Mouse (Mus musculus) CH12.LX (cell line): ENCODE data around the gene Pigyl. TPM values are rescaled to one million over a fixed set of nuclear protein-coding genes. Genes with fewer than 3 reads are reported as not detected.

Experiments
- DNase-seq: peaks from one replicate; pipeline ENCODE4 v3.0.0-alpha.2; 2013; ENCODE audit errors: extremely low read depth
- H3K27ac ChIP-seq: 2 replicates; pipeline ENCODE4 v1.5.1; 2012; ENCODE audit warnings: low read depth, mild to moderate bottlenecking, control low read depth, moderate library complexity; ENCODE audit not compliant: insufficient read depth
- H3K27me3 ChIP-seq: replicated peaks from 2 replicates; pipeline ENCODE3; 2012; ENCODE audit warnings: inconsistent platforms
- H3K36me3 ChIP-seq, 2 experiments: replicated peaks in 1 of 2; 2 replicates each; pipeline versions ENCODE3 to v1.6.1; 2012; ENCODE audit warnings: inconsistent platforms in 1 of 2, low read length in 1 of 2, mild to moderate bottlenecking in 1 of 2, mixed read lengths in 1 of 2, moderate library complexity in 1 of 2; ENCODE audit not compliant: control insufficient read depth in 1 of 2, insufficient read depth in 1 of 2
- H3K4me1 ChIP-seq, 2 experiments: 2 replicates each; pipeline ENCODE4 v1.6.1; 2012; ENCODE audit warnings: inconsistent platforms in 1 of 2, moderate library complexity in 1 of 2; ENCODE audit not compliant: insufficient read depth in 2 of 2, control insufficient read depth in 1 of 2
- H3K4me2 ChIP-seq: 2 replicates; pipeline ENCODE4 v1.6.1; 2012; ENCODE audit warnings: low read depth, mild to moderate bottlenecking, control low read depth; ENCODE audit not compliant: poor library complexity, insufficient read depth, severe bottlenecking
- H3K4me3 ChIP-seq, 3 experiments: fragments of 150-350 bp in 1 of 3; sonication (generic) in 1 of 3; replicated peaks in 1 of 3; 2 replicates each; pipeline versions ENCODE3 to v1.5.1; 2011 to 2012; ENCODE audit warnings: low read depth in 2 of 3, low read length in 2 of 3, mild to moderate bottlenecking in 2 of 3, moderate library complexity in 2 of 3, control low read depth in 1 of 3, improper control_type of control experiment in 1 of 3, inconsistent platforms in 1 of 3, mixed read lengths in 1 of 3; ENCODE audit not compliant: poor library complexity in 1 of 3
- H3K79me2 ChIP-seq: replicated peaks from 2 replicates; pipeline ENCODE4 v1.6.1; 2012; ENCODE audit warnings: mild to moderate bottlenecking, moderate library complexity; ENCODE audit not compliant: control insufficient read depth, poor library complexity, insufficient read depth, severe bottlenecking; ENCODE audit errors: extremely low read depth
- H3K9ac ChIP-seq: 2 replicates; pipeline ENCODE4 v1.6.1; 2012; ENCODE audit warnings: low read depth, mild to moderate bottlenecking, control low read depth, moderate library complexity; ENCODE audit not compliant: insufficient read depth
- H3K9me3 ChIP-seq: replicated peaks from 2 replicates; pipeline ENCODE3; 2012; ENCODE audit warnings: low read length, inconsistent platforms, mixed read lengths
- CHD1 ChIP-seq: IDR thresholded peaks from 2 replicates; pipeline ENCODE4 v1.6.1; 2012; ENCODE audit warnings: low read depth, low read length, improper control_type of control experiment, inconsistent platforms
- CTCF ChIP-seq, 2 experiments: IDR thresholded peaks in 1 of 2; conservative IDR thresholded peaks in 1 of 2; 2 replicates each; pipeline ENCODE4 v1.5.1; 2011 to 2012; ENCODE audit warnings: low read depth in 2 of 2, low read length in 2 of 2, improper control_type of control experiment in 1 of 2, inconsistent platforms in 1 of 2, mild to moderate bottlenecking in 1 of 2, moderate library complexity in 1 of 2
- E2F4 ChIP-seq: IDR thresholded peaks from 2 replicates; pipeline ENCODE4 v1.6.1; 2011; ENCODE audit warnings: low read depth, low read length, improper control_type of control experiment; ENCODE audit not compliant: insufficient replicate concordance
- ELF1 ChIP-seq: IDR thresholded peaks from 2 replicates; pipeline ENCODE4 v1.6.1; 2014; ENCODE audit warnings: low read depth, mild to moderate bottlenecking, inconsistent platforms, low read length, improper control_type of control experiment
- GABPA ChIP-seq: IDR thresholded peaks from 2 replicates; pipeline ENCODE4 v1.6.1; 2012; ENCODE audit warnings: low read depth, low read length, improper control_type of control experiment, inconsistent platforms; ENCODE audit not compliant: insufficient replicate concordance
- JUN ChIP-seq: IDR thresholded peaks from 2 replicates; pipeline ENCODE4 v1.6.1; 2011; ENCODE audit warnings: low read depth, mild to moderate bottlenecking, low read length, improper control_type of control experiment, moderate library complexity; ENCODE audit not compliant: insufficient read depth
- JUND ChIP-seq: conservative IDR thresholded peaks from 2 replicates; pipeline ENCODE4 v1.6.1; 2011; ENCODE audit warnings: low read depth, low read length, improper control_type of control experiment
- KAT2A ChIP-seq: IDR thresholded peaks from 2 replicates; pipeline ENCODE4 v1.6.1; 2012; ENCODE audit warnings: low read length, improper control_type of control experiment, inconsistent platforms; ENCODE audit not compliant: insufficient replicate concordance
- MAFK ChIP-seq: IDR thresholded peaks from 2 replicates; pipeline ENCODE4 v1.6.1; 2011; ENCODE audit warnings: low read length, improper control_type of control experiment; ENCODE audit not compliant: insufficient replicate concordance
- MAZ ChIP-seq: IDR thresholded peaks from 2 replicates; pipeline ENCODE4 v1.6.1; 2012; ENCODE audit warnings: low read depth, mild to moderate bottlenecking, inconsistent platforms, low read length, improper control_type of control experiment, moderate library complexity
- MYC ChIP-seq: IDR thresholded peaks from 2 replicates; pipeline ENCODE4 v1.6.1; 2011; ENCODE audit warnings: low read depth, mild to moderate bottlenecking, improper control_type of control experiment, low read length
- NELFE ChIP-seq: IDR thresholded peaks from 2 replicates; pipeline ENCODE4 v1.6.1; 2011; ENCODE audit warnings: low read depth, low read length, improper control_type of control experiment
- NRF1 ChIP-seq: IDR thresholded peaks from 2 replicates; pipeline ENCODE4 v1.6.1; 2014; ENCODE audit warnings: low read depth, mild to moderate bottlenecking, inconsistent platforms, low read length, improper control_type of control experiment, moderate library complexity
- POLR2AphosphoS2 ChIP-seq: IDR thresholded peaks from 2 replicates; pipeline ENCODE4 v1.6.1; 2011; ENCODE audit warnings: low read depth, low read length, improper control_type of control experiment
- TBP ChIP-seq: conservative IDR thresholded peaks from 2 replicates; pipeline ENCODE4 v1.6.1; 2011; ENCODE audit warnings: low read depth, low read length, improper control_type of control experiment
- TCF12 ChIP-seq: IDR thresholded peaks from 2 replicates; pipeline ENCODE4 v1.6.1; 2014; ENCODE audit warnings: low read depth, mild to moderate bottlenecking, inconsistent platforms, low read length, improper control_type of control experiment
- USF1 ChIP-seq: IDR thresholded peaks from 2 replicates; pipeline ENCODE4 v1.6.1; 2014; ENCODE audit warnings: low read depth, mild to moderate bottlenecking, inconsistent platforms, low read length, improper control_type of control experiment
- ZC3H11A ChIP-seq: IDR thresholded peaks from 2 replicates; pipeline ENCODE4 v1.6.1; 2012; ENCODE audit warnings: low read depth, mild to moderate bottlenecking, inconsistent platforms, low read length, improper control_type of control experiment
- ZMIZ1 ChIP-seq: IDR thresholded peaks from 2 replicates; pipeline ENCODE4 v1.6.1; 2012; ENCODE audit warnings: low read depth, mild to moderate bottlenecking, inconsistent platforms, low read length, improper control_type of control experiment
- dilution Hi-C: fragments of 300-500 bp; cut with MboI; formaldehyde crosslinking; loops from 2 replicates; pipeline ENCODE4 v1.14.3; 2020; ENCODE audit warnings: low sequenced_read_pairs; ENCODE audit not compliant: extremely low pct_unique_long_range_greater_than_20kb, extremely low pct_ligation_motif_present
- in situ Hi-C: fragments of 300-500 bp; cut with MboI; formaldehyde crosslinking; loops from 3 replicates; pipeline ENCODE4 v1.14.3; 2019; ENCODE audit warnings: low sequenced_read_pairs, low pct_ligation_motif_present, low pct_unique_long_range_greater_than_20kb, mixed read lengths
- polyA plus RNA-seq: library from polyadenylated mRNA; unstranded; fragments of >175 nt; gene quantifications from 2 replicates; pipeline ENCODE4 v1.2.1, GENCODE M21; 2012; ENCODE audit warnings: low read depth; ENCODE audit not compliant: insufficient read length
- total RNA-seq, 2 experiments: library from RNA; depleted of rRNA; stranded (reverse); fragments of 300-350 nt in 1 of 2; fragments of >200 nt in 1 of 2; gene quantifications; 2 replicates each; pipeline ENCODE4 v1.2.3; 2012 to 2014

The Pigyl gene
- total and polyA plus RNA-seq, 3 experiments = 5.0 to 24.9 (median 22.8) TPM

GRCm38 (mm10) chr9:22166686-22167085, 10.0 kb downstream of the Pigyl start:
- no peaks in the 10 kb centered on the region for H3K79me2 ChIP-seq
- peaks cover 13% of the 10 kb centered on the region for H3K9me3 ChIP-seq
- TF ChIP-seq MYC (no peak), USF1 (no peak), CHD1 (no peak), TBP (no peak), MAFK (no peak), CTCF (conservative IDR thresholded peaks at IDR 0.05 in 1 of 2, IDR thresholded peaks at IDR 0.05 in 1 of 2; ENCODE audit: low read depth in 2 of 2, low read length in 2 of 2) (0 out of 4 replicates have a peak, but pooled peaks of 1 of the 2 experiments have one; percentile 18)
- TF ChIP-seq, all 38 proteins: peak for 1
- dilution Hi-C loops = no loop called here
- no peak overlapping the region for H3K4me2 ChIP-seq
- no peak overlapping the region for H3K9ac ChIP-seq
- H3K27ac ChIP-seq = no peak overlapping the region
- no peak overlapping the region for H3K4me3 ChIP-seq
- in situ Hi-C loops = no loop called here
- no peaks in the 10 kb centered on the region for H3K36me3 ChIP-seq
- peaks cover 4% of the 10 kb centered on the region for H3K27me3 ChIP-seq
- no peaks in the 10 kb centered on the region for H3K4me1 ChIP-seq
- no peak for DNase-seq

GRCm38 (mm10) chr9:22167751-22168150, 11.1 kb downstream of the Pigyl start:
- no peak overlapping the region for H3K27ac ChIP-seq
- no peak overlapping the region for H3K4me3 ChIP-seq
- no peak for DNase-seq
- no peaks in the 10 kb centered on the region for H3K4me1 ChIP-seq
- H3K9ac ChIP-seq = no peak overlapping the region
- peaks cover 4% of the 10 kb centered on the region for H3K27me3 ChIP-seq
- dilution Hi-C loops = no loop called here
- in situ Hi-C loops = no loop called here
- H3K36me3 ChIP-seq = no peaks in the 10 kb centered on the region
- H3K79me2 ChIP-seq = no peaks in the 10 kb centered on the region
- TF ChIP-seq CTCF (conservative IDR thresholded peaks at IDR 0.05 in 1 of 2, IDR thresholded peaks at IDR 0.05 in 1 of 2; ENCODE audit: low read depth in 2 of 2, low read length in 2 of 2) (no peak), MAZ (no peak), ELF1 (no peak), ZMIZ1 (no peak), GABPA (no peak), TCF12 (no peak), POLR2AphosphoS2 (no peak), MAFK (no peak), ZC3H11A (no peak), E2F4 (no peak), JUND (no peak), KAT2A (no peak), JUN (no peak), NELFE (no peak), MYC (no peak), NRF1 (no peak)
- H3K9me3 ChIP-seq = peaks cover 13% of the 10 kb centered on the region
- H3K4me2 ChIP-seq = no peak overlapping the region
